Mouse (Mus musculus): ENCODE results near the gene Gm13272. TPM values are rescaled to one million over a fixed set of nuclear protein-coding genes. Genes with fewer than 3 reads are reported as not detected.
A peak's percentile ranks its signal among the peaks of the same experiment; 100 is the strongest.
"Not testable (repeated sequence)": the region's sequence is repeated elsewhere in the genome, so short reads cannot be mapped to it uniquely, and the experiment has no call there.

Gm13272 gene
- polyA plus RNA-seq, 1 experiment from 2014 or later = not detected

DNA sequence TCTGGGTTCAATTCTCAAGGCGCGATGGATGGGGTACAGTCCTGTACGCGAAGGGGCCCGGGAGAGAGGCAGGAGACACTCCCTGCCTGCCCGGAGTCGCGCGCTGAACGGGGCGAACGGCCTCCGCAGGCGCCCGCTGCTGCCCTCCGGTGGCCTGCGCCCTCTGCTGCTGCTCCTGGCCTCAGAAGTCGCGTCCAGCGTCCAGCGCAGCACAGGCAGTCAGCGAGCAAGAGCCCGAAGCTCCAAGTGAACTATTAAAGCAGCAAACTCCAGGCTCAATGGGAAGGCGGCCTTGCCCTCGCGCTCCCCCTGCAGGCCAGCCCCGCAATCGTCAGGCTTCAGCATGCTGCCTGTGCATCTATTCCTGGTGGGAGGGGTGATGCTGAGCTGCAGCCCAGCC is 19.2 kb upstream of the Gm13272 start:
- H3K27me3 ChIP-seq (ENCODE audit: low read depth, poor library complexity, severe bottlenecking); H3K36me3 ChIP-seq; H3K9me3 ChIP-seq (replicated peaks); H3K27ac ChIP-seq (replicated peaks): not testable (repeated sequence)
- under 1% methylated on average over 26 of the region's 28 CpGs for WGBS
- H3K4me1 ChIP-seq = peaks cover 17% of the 10 kb centered on the region
- DNase-seq (ENCODE audit: low spot score) = peak; percentile 77
- H3K4me3 ChIP-seq = peak overlapping the region; percentile 44

DNA sequence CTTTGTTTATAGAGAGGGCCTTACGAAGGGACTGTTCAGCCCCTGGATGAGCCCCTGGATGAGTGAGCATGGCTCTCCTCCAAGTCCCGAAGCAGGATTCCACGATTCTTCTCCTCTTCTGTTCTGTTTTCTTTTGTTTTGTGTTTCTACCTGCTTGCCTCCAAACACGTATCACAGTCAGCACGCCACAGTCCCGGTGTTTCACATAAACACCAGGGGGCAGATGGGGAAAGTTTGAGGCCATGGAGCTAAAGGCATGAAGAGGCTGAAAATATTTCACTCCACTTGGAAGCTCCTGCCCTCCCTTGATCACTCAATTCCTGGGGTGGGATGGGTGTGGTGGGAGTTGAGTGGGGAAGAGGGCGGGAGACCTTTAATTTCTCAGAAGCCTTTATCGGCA is 17.9 kb upstream of the Gm13272 start:
- not testable (repeated sequence) for DNase-seq (ENCODE audit: low spot score); H3K36me3 ChIP-seq; H3K27ac ChIP-seq (replicated peaks); H3K4me3 ChIP-seq; H3K27me3 ChIP-seq (ENCODE audit: low read depth, poor library complexity, severe bottlenecking); H3K9me3 ChIP-seq (replicated peaks)
- H3K4me1 ChIP-seq = peaks cover 10% of the 10 kb centered on the region; the same call in 1 of the 2 replicates
- WGBS = 66% methylated on average over 6 of the region's 8 CpGs

GRCm38 (mm10) chr4:88762341-88762740 is 17.3 kb upstream of the Gm13272 start:
- WGBS = 55% methylated on average over 9 of the region's 9 CpGs
- H3K36me3 ChIP-seq; DNase-seq (ENCODE audit: low spot score); H3K9me3 ChIP-seq (replicated peaks); H3K4me3 ChIP-seq; H3K27ac ChIP-seq (replicated peaks); H3K27me3 ChIP-seq (ENCODE audit: low read depth, poor library complexity, severe bottlenecking): not testable (repeated sequence)
- peaks cover 10% of the 10 kb centered on the region; the same call in 1 of the 2 replicates for H3K4me1 ChIP-seq

DNA sequence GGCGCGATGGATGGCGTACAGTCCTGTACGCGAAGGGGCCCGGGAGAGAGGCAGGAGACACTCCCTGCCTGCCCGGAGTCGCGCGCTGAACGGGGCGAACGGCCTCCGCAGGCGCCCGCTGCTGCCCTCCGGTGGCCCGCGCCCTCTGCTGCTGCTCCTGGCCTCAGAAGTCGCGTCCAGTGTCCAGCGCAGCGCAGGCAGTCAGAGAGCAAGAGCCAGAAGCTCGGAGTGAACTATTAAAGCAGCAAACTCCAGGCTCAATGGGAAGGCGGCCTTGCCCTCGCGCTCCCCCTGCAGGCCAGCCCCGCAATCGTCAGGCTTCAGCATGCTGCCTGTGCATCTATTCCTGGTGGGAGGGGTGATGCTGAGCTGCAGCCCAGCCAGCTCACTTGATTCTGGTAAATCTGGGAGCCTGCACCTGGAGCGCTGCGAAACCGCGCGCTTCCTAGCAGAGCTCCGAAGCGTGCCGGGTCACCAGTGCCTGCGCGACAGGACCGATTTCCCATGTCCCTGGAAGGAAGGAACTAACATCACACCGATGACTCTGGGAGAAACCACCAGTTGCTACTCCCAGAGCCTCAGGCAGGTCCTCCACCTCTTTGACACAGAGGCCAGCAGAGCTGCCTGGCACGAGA is 16.1 kb upstream of the Gm13272 start:
- H3K4me1 ChIP-seq = peaks cover 10% of the 10 kb centered on the region; the same call in 1 of the 2 replicates
- not testable (repeated sequence) for H3K9me3 ChIP-seq (replicated peaks); H3K27ac ChIP-seq (replicated peaks); H3K27me3 ChIP-seq (ENCODE audit: low read depth, poor library complexity, severe bottlenecking); H3K36me3 ChIP-seq
- peak overlapping the region; percentile 41 for H3K4me3 ChIP-seq
- WGBS = 4% methylated on average over 30 of the region's 42 CpGs
- peak; percentile 81 for DNase-seq (ENCODE audit: low spot score)

DNA sequence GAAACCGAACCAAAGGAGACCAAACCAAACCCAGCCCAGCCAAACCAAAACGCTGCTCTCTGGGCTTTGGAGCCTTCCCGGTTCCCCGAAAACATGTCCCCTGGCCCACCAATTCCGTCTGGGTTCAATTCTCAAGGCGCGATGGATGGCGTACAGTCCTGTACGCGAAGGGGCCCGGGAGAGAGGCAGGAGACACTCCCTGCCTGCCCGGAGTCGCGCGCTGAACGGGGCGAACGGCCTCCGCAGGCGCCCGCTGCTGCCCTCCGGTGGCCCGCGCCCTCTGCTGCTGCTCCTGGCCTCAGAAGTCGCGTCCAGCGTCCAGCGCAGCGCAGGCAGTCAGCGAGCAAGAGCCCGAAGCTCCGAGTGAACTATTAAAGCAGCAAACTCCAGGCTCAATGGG is 6.1 kb upstream of the Gm13272 start, which contains the start of gene Gm13290:
Gene Gm13290 (plus strand): TSS at position 301 of the 400 bp plus-strand sequence.
- H3K27ac ChIP-seq (replicated peaks); H3K27me3 ChIP-seq (ENCODE audit: low read depth, poor library complexity, severe bottlenecking); DNase-seq (ENCODE audit: low spot score); H3K4me1 ChIP-seq; H3K36me3 ChIP-seq; H3K9me3 ChIP-seq (replicated peaks); H3K4me3 ChIP-seq: not testable (repeated sequence)
- no CpG with 5 or more reads among the region's 32 CpGs for WGBS

DNA sequence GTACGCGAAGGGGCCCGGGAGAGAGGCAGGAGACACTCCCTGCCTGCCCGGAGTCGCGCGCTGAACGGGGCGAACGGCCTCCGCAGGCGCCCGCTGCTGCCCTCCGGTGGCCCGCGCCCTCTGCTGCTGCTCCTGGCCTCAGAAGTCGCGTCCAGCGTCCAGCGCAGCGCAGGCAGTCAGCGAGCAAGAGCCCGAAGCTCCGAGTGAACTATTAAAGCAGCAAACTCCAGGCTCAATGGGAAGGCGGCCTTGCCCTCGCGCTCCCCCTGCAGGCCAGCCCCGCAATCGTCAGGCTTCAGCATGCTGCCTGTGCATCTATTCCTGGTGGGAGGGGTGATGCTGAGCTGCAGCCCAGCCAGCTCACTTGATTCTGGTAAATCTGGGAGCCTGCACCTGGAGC is 3.0 kb upstream of the Gm13272 start, which contains the start of gene Gm13289:
Gene Gm13289 (plus strand): TSS at position 301 of the 400 bp plus-strand sequence.
- not testable (repeated sequence) for H3K9me3 ChIP-seq (replicated peaks); H3K27me3 ChIP-seq (ENCODE audit: low read depth, poor library complexity, severe bottlenecking); H3K4me3 ChIP-seq; H3K27ac ChIP-seq (replicated peaks); H3K36me3 ChIP-seq; DNase-seq (ENCODE audit: low spot score); H3K4me1 ChIP-seq
- no CpG with 5 or more reads among the region's 29 CpGs for WGBS

- WGBS = 43% methylated on average over 16 of the region's 18 CpGs
- not testable (repeated sequence) for DNase-seq (ENCODE audit: low spot score); H3K27ac ChIP-seq (replicated peaks); H3K9me3 ChIP-seq (replicated peaks); H3K36me3 ChIP-seq; H3K4me3 ChIP-seq; H3K27me3 ChIP-seq (ENCODE audit: low read depth, poor library complexity, severe bottlenecking); H3K4me1 ChIP-seq
These were observed 670 bp downstream of the Gm13272 start for GRCm38 (mm10) chr4:88780320-88780719.

DNA sequence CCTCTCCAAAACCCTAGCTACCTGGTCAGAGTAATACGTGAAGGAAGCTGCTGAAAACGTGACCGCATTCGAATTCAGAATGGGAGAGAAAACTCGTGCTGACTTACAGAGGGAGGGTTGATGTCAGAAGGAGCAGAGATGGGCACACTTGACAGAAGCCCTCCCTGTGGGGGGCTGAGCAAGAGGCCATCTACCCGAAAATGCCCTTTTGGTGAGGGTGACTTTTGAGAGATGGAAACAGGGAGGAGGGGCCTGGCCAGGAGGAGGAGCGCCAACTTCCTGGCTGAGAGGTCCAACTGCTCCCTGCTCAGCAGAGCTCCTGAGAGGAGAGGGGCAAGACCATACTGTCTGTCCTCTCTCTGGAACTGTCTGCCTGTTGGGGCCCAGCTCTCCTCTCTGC is 2.2 kb downstream of the Gm13272 start, which contains the start of gene Ifnz:
Gene Ifnz (plus strand): TSS at position 301 of the 400 bp plus-strand sequence.
- DNase-seq (ENCODE audit: low spot score); H3K27me3 ChIP-seq (ENCODE audit: low read depth, poor library complexity, severe bottlenecking); H3K27ac ChIP-seq (replicated peaks); H3K4me1 ChIP-seq; H3K9me3 ChIP-seq (replicated peaks); H3K36me3 ChIP-seq: not testable (repeated sequence)
- peak within 1 kb of the TSS; percentile 35; the same call in 1 of the 2 replicates for H3K4me3 ChIP-seq
- 28% methylated on average over 5 of the region's 7 CpGs for WGBS

DNA sequence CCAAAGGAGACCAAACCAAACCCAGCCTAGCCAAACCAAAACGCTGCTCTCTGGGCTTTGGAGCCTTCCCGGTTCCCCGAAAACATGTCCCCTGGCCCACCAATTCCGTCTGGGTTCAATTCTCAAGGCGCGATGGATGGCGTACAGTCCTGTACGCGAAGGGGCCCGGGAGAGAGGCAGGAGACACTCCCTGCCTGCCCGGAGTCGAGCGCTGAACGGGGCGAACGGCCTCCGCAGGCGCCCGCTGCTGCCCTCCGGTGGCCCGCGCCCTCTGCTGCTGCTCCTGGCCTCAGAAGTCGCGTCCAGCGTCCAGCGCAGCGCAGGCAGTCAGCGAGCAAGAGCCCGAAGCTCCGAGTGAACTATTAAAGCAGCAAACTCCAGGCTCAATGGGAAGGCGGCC is 2.7 kb downstream of the Gm13272 start:
- not testable (repeated sequence) for DNase-seq (ENCODE audit: low spot score); H3K36me3 ChIP-seq; H3K27ac ChIP-seq (replicated peaks); H3K9me3 ChIP-seq (replicated peaks); H3K4me1 ChIP-seq; H3K27me3 ChIP-seq (ENCODE audit: low read depth, poor library complexity, severe bottlenecking)
- 0% methylated on average over 12 of the region's 31 CpGs for WGBS
- peak overlapping the region; percentile 35; the same call in 1 of the 2 replicates for H3K4me3 ChIP-seq

GRCm38 (mm10) chr4:88785409-88785808 is 5.8 kb downstream of the Gm13272 start, which contains the start of gene Gm13276:
Gene Gm13276, plus strand, starts transcription at chr4:88785709.
- not testable (repeated sequence) for H3K36me3 ChIP-seq; H3K4me3 ChIP-seq; H3K27ac ChIP-seq (replicated peaks); H3K4me1 ChIP-seq; H3K27me3 ChIP-seq (ENCODE audit: low read depth, poor library complexity, severe bottlenecking); H3K9me3 ChIP-seq (replicated peaks); DNase-seq (ENCODE audit: low spot score)
- WGBS = no CpG with 5 or more reads among the region's 27 CpGs

- H3K27me3 ChIP-seq (ENCODE audit: low read depth, poor library complexity, severe bottlenecking); DNase-seq (ENCODE audit: low spot score); H3K27ac ChIP-seq (replicated peaks); H3K9me3 ChIP-seq (replicated peaks); H3K4me1 ChIP-seq; H3K36me3 ChIP-seq; H3K4me3 ChIP-seq: not testable (repeated sequence)
- WGBS = 0% methylated on average over 4 of the region's 28 CpGs
These were observed 8.8 kb downstream of the Gm13272 start, which contains the start of gene Gm13277 for GRCm38 (mm10) chr4:88788402-88788801. Gene Gm13277, plus strand, starts transcription at chr4:88788632.

- no CpG with 5 or more reads among the region's 28 CpGs for WGBS
These were observed 11.6 kb downstream of the Gm13272 start, which contains the start of gene Gm13278 for GRCm38 (mm10) chr4:88791250-88791649. Gene Gm13278, plus strand, starts transcription at chr4:88791550.

GRCm38 (mm10) chr4:88793936-88794675 is 14.5 kb downstream of the Gm13272 start, which contains the start of gene Gm13275:
Gene Gm13275, plus strand, starts transcription at chr4:88794487.
- DNase-seq (ENCODE audit: low spot score); H3K27ac ChIP-seq (replicated peaks); H3K36me3 ChIP-seq; H3K9me3 ChIP-seq (replicated peaks); H3K4me3 ChIP-seq; H3K27me3 ChIP-seq (ENCODE audit: low read depth, poor library complexity, severe bottlenecking); H3K4me1 ChIP-seq: not testable (repeated sequence)
- WGBS = 0% methylated on average over 19 of the region's 52 CpGs

More at GRCm38 (mm10) chr4:88791250-88791649, 11.6 kb downstream of the Gm13272 start, which contains the start of gene Gm13278:
- H3K27ac ChIP-seq (replicated peaks); H3K36me3 ChIP-seq; H3K9me3 ChIP-seq (replicated peaks); DNase-seq (ENCODE audit: low spot score); H3K4me3 ChIP-seq; H3K4me1 ChIP-seq; H3K27me3 ChIP-seq (ENCODE audit: low read depth, poor library complexity, severe bottlenecking): not testable (repeated sequence)

All from midbrain, embryonic 10.5 days (tissue).